Mouse (Mus musculus) ES-Bruce4 (cell line): ENCODE data around the gene Ulk4. TPM values are rescaled to one million over a fixed set of nuclear protein-coding genes. Genes with fewer than 3 reads are reported as not detected.

Experiments
- H3K27ac ChIP-seq: 2 replicates; pipeline ENCODE4 v1.5.1; 2012; ENCODE audit warnings: low read length, inconsistent platforms; ENCODE audit not compliant: insufficient read depth
- H3K27me3 ChIP-seq: 2 replicates; pipeline ENCODE4 v1.6.1; 2012; ENCODE audit warnings: mild to moderate bottlenecking, low read length, inconsistent platforms; ENCODE audit not compliant: control insufficient read depth, poor library complexity, insufficient read depth, severe bottlenecking
- H3K36me3 ChIP-seq: 2 replicates; pipeline ENCODE4 v1.6.1; 2012; ENCODE audit warnings: inconsistent platforms, mild to moderate bottlenecking, low read length, moderate library complexity; ENCODE audit not compliant: control insufficient read depth, poor library complexity, insufficient read depth, severe bottlenecking
- H3K4me1 ChIP-seq: one replicate; pipeline ENCODE4 v1.8.1; 2011; ENCODE audit warnings: low read length; ENCODE audit not compliant: control insufficient read depth, insufficient read depth
- H3K4me3 ChIP-seq: 2 replicates; pipeline ENCODE4 v1.5.1; 2011; ENCODE audit warnings: low read depth, mild to moderate bottlenecking, low read length
- H3K9ac ChIP-seq: 2 replicates; pipeline ENCODE4 v1.6.1; 2012; ENCODE audit warnings: low read depth, mild to moderate bottlenecking, inconsistent platforms; ENCODE audit not compliant: poor library complexity, severe bottlenecking
- H3K9me3 ChIP-seq: replicated peaks from 2 replicates; pipeline ENCODE4 v1.6.1; 2012; ENCODE audit warnings: mild to moderate bottlenecking, low read length, inconsistent platforms; ENCODE audit not compliant: control insufficient read depth, poor library complexity, insufficient read depth, severe bottlenecking
- CTCF ChIP-seq: IDR thresholded peaks from one replicate; pipeline ENCODE4 v1.8.1; 2011; ENCODE audit warnings: low read depth, low read length
- EP300 ChIP-seq: IDR thresholded peaks from 2 replicates; pipeline ENCODE4 v1.6.1; 2011; ENCODE audit warnings: low read depth, low read length; ENCODE audit not compliant: insufficient read depth
- POLR2A ChIP-seq: IDR thresholded peaks from one replicate; pipeline ENCODE4 v1.8.1; 2011; ENCODE audit warnings: low read length; ENCODE audit not compliant: insufficient read depth
- polyA plus RNA-seq: library from polyadenylated mRNA; stranded (reverse); fragments of >200 nt; gene quantifications from 2 replicates; pipeline ENCODE4 v1.2.4, GENCODE M21; 2011; ENCODE audit warnings: low read depth; ENCODE audit not compliant: missing spikeins, insufficient read depth, insufficient read length

Ulk4 gene
- polyA plus RNA-seq, 1 experiment = 3.3 TPM

DNA sequence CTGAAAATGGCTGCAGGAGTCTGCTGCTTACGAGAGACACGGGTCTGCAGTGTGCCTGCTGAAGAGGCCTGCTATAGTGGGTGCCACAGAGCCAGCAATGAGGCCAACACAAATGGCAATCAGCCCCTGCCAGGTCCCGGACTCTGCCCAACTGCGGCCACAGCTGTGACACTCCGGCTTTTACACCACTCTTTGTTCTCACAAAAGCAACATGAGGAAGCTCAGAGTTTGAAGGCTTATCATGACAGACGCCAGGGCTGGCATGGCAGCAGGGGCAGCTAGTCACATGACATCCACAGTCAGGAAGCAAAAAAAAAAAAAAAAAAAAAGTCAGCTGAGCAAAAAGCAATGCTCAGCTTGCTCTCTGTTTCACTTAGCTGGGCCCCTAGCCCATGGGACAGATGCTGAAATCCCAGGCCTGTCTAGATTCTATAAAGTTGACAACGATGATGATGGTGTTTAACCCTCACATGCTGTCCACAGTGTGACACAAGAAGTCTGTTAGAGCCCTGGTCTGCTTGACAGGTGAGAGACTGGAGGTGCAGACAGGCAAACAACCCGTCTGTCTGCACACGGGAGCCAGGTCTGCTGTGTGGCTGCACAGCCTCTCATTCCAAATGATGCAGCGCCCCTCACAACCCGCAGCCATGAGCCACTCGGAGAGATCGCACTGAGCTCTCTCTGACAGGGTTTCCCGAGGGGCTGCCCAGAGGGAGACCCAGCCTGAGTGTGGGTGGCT lies 253.3 kb downstream of the Ulk4 start:
- Histone ChIP-seq H3K4me1 (no peaks in the 10 kb centered on the region), H3K9ac (no peak overlapping the region), H3K27ac (no peak overlapping the region), H3K4me3 (no peak overlapping the region), H3K27me3 (no peaks in the 10 kb centered on the region), H3K9me3 (peaks cover 3% of the 10 kb centered on the region; the same call in 1 of the 2 replicates), H3K36me3 (no peaks in the 10 kb centered on the region)
- TF ChIP-seq POLR2A = no peak
- no peak for TF ChIP-seq CTCF
- TF ChIP-seq EP300 = no peak

DNA sequence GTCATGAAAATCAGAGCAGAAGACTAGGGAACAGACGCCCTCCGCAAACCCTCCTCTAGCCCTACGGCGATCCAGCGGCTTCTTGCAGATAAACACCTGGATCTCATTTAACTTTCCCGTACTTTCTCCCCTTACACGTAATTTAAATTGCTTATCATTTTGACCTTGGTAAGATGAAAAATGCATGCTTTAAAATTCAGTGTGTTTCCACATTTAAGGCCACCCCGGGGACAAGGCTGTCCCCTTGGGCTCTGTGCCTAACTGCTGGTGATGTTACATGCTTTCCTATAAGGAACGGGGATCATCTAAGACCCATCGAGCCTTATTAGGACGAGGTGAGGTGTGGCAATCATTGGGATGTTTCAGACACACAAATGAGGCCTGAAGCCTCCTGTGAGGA lies 256.6 kb downstream of the Ulk4 start:
- no peak overlapping the region for H3K4me3 ChIP-seq
- peaks cover 3% of the 10 kb centered on the region; the same call in 1 of the 2 replicates for H3K9me3 ChIP-seq
- TF ChIP-seq POLR2A (no peak), EP300 (no peak), CTCF (no peak)
- H3K9ac ChIP-seq = no peak overlapping the region
- no peaks in the 10 kb centered on the region for H3K4me1 ChIP-seq
- H3K27me3 ChIP-seq = no peaks in the 10 kb centered on the region
- no peak overlapping the region for H3K27ac ChIP-seq
- H3K36me3 ChIP-seq = no peaks in the 10 kb centered on the region

DNA sequence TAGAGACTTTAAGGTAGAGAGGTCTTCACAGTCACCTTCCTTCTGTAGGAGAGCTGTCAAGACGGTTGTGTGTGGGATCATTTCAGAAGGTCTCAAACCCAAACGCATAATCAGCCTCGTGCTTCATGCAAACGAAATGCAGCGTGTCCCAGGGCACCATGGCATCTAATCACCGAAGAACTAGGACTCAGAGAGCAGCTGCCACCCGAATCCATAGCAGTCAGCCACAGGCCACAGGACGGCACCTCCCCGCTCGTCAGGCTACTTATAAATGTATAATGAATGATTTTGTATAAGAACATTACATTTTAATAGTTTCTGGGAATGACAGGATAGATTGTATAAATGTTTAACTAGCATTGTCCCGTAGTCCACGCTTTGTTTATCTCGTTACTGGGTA lies 257.1 kb downstream of the Ulk4 start:
- Histone ChIP-seq H3K9me3 (peaks cover 3% of the 10 kb centered on the region; the same call in 1 of the 2 replicates), H3K27ac (no peak overlapping the region), H3K36me3 (no peaks in the 10 kb centered on the region), H3K4me3 (no peak overlapping the region), H3K4me1 (no peaks in the 10 kb centered on the region), H3K27me3 (no peaks in the 10 kb centered on the region), H3K9ac (no peak overlapping the region)
- no peak for TF ChIP-seq POLR2A
- no peak for TF ChIP-seq CTCF
- no peak for TF ChIP-seq EP300

DNA sequence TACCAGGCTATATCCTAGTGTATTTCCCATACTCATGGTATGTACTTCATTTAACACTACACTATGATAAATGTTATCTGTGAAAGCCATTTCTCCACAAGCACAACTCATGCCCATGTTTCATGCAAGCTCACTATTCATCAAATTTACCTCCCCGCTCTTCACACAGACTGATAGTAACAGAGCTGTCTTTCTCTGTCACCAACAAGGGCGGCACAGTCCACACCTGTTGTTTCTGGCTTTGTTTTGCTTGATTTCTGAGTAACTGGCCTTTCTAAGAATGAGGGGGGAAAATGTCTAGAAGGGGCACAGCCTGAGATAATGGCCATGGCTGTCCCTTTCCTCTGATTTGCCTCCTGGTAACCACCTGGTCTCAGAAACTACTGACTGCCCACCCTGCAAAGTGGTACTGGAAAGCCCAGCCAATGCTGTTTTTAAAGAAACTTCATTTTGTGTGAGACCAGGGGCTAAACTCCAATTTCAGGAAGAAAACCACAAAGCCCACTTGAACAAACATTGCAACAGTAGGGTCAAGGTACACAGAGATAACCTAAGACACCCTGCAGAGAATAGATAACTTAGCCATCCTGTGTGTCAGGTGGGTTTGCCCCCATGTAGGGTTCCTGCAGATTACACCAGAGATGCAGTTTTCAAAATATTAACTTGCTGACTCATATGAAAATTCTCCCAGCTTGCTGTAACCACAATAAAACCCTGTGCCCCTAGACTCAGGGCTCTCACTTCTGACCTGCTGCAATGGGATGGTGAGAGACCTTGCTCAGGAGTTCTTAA lies 258.3 kb downstream of the Ulk4 start:
- no peak overlapping the region for H3K9ac ChIP-seq
- no peak overlapping the region for H3K27ac ChIP-seq
- no peaks in the 10 kb centered on the region; the same call in 1 of the 2 replicates for H3K9me3 ChIP-seq
- no peaks in the 10 kb centered on the region for H3K36me3 ChIP-seq
- no peak overlapping the region for H3K4me3 ChIP-seq
- no peaks in the 10 kb centered on the region for H3K4me1 ChIP-seq
- TF ChIP-seq EP300 (no peak), CTCF (no peak), POLR2A (no peak)
- H3K27me3 ChIP-seq = no peaks in the 10 kb centered on the region

DNA sequence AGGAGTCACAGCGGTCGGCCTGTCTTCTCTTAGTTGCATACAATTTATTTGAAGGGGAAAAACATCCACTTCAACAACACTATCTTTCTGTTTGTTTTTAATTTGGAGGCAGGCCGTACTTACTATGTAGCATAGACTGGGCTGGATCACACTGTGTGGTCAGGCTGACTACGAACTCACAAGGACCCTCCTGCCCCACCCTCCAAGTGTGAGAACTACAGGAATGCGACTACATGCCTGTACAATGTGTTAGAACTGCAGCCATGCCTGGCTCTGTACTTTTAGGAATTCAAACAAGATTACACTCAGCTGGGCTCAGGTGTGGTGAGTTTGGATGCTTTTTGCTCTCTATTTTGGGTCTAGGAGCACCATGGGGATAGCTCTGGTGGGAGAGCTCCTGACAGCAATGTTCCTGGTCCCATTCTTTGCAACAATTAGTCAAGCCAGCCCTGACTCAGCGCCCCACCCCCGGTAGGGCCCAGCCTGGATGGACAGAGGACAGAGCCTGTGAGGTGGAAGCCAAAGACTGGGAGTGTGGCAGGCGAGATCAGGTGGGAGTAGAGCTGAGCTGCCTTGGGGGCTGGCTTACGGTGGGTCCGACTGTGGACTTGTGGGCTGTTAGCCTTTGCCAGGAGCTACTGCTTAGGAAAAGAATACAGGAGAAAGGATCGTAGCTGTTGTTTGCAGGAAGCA lies 261.0 kb downstream of the Ulk4 start:
- Histone ChIP-seq H3K4me3 (no peak overlapping the region), H3K27ac (no peak overlapping the region), H3K27me3 (no peaks in the 10 kb centered on the region), H3K9ac (no peak overlapping the region), H3K36me3 (no peaks in the 10 kb centered on the region), H3K4me1 (no peaks in the 10 kb centered on the region), H3K9me3 (no peaks in the 10 kb centered on the region; the same call in 1 of the 2 replicates)
- no peak for TF ChIP-seq CTCF
- TF ChIP-seq POLR2A = no peak
- no peak for TF ChIP-seq EP300
